Mouse (Mus musculus): ENCODE measurements at regions not wholly inside any gene's neighbourhood (a gene's known extent, or its start where the extent isn't known, plus 50 kb on each side); places are given as distances from the start of the nearest gene placed in this dataset.

Small RNA genes lying in the stretch of these regions (microRNA-seq; reads per million reads assigned to microRNA genes)
- gene Mir7214 (0 reads per million in 2 experiments), gene Mir7216 (0 reads per million in 2 experiments), gene Mir7217 (0 reads per million in 2 experiments), gene Mir7218 (0 reads per million in 2 experiments)

Measured in left cerebral cortex, postnatal 25 days (tissue).